Mouse (Mus musculus) erythroblast, embryonic 14.5 days (primary cell): ENCODE measurements around the gene Mgat3. TPM values are rescaled to one million over a fixed set of nuclear protein-coding genes. Genes with fewer than 3 reads are reported as not detected.

ENCODE experiments used
- H3K27me3 ChIP-seq: 2 replicates; pipeline ENCODE4 v1.6.1; 2012; ENCODE audit warnings: inconsistent platforms; ENCODE audit not compliant: control insufficient read depth
- H3K36me3 ChIP-seq: 2 replicates; pipeline ENCODE4 v1.6.1; 2012; ENCODE audit warnings: mild to moderate bottlenecking, inconsistent platforms; ENCODE audit not compliant: control insufficient read depth
- H3K4me1 ChIP-seq: 2 replicates; pipeline ENCODE4 v1.6.1; 2012; ENCODE audit warnings: inconsistent platforms; ENCODE audit not compliant: control insufficient read depth
- H3K4me3 ChIP-seq: replicated peaks from 2 replicates; pipeline ENCODE3; 2012; ENCODE audit warnings: moderate library complexity, mild to moderate bottlenecking, inconsistent platforms
- H3K9me3 ChIP-seq: 2 replicates; pipeline ENCODE4 v1.6.1; 2012; ENCODE audit warnings: low read length, inconsistent platforms, mixed read lengths; ENCODE audit not compliant: control insufficient read depth
- GATA1 ChIP-seq: IDR thresholded peaks from 2 replicates; pipeline ENCODE4 v1.6.1; 2012; ENCODE audit warnings: low read length, inconsistent platforms, mixed read lengths
- TAL1 ChIP-seq: IDR thresholded peaks from 3 replicates; pipeline ENCODE4 v1.6.1; 2012; ENCODE audit warnings: low read length, inconsistent platforms, mixed read lengths
- polyA plus RNA-seq: library from polyadenylated mRNA; stranded (reverse); fragments of >175 nt; gene quantifications from 2 replicates; pipeline ENCODE4 v1.2.3, GENCODE M21; 2012

The Mgat3 gene
- polyA plus RNA-seq, 1 experiment = not detected

- Histone ChIP-seq H3K4me1 (no peaks in the 10 kb centered on the region; the same call in 1 of the 2 replicates), H3K4me3 (no peak overlapping the region), H3K9me3 (no peaks in the 10 kb centered on the region), H3K27me3 (no peaks in the 10 kb centered on the region), H3K36me3 (peaks cover 100% of the 10 kb centered on the region)
- TF ChIP-seq TAL1 (no peak), GATA1 (no peak)
Observed at GRCm38 (mm10) chr15:80158001-80158706, 15.4 kb upstream of the Mgat3 start.

GRCm38 (mm10) chr15:80158707-80159090 is 14.8 kb upstream of the Mgat3 start:
- H3K4me1 ChIP-seq = no peaks in the 10 kb centered on the region; the same call in 1 of the 2 replicates
- no peak overlapping the region for H3K4me3 ChIP-seq
- no peaks in the 10 kb centered on the region for H3K9me3 ChIP-seq
- TF ChIP-seq GATA1 (no peak), TAL1 (no peak)
- H3K36me3 ChIP-seq = peaks cover 95% of the 10 kb centered on the region
- H3K27me3 ChIP-seq = no peaks in the 10 kb centered on the region

GRCm38 (mm10) chr15:80159286-80159901 is 14.1 kb upstream of the Mgat3 start:
- TF ChIP-seq GATA1 (no peak), TAL1 (no peak)
- H3K27me3 ChIP-seq = no peaks in the 10 kb centered on the region
- H3K4me1 ChIP-seq = no peaks in the 10 kb centered on the region; the same call in 1 of the 2 replicates
- H3K36me3 ChIP-seq = peaks cover 88% of the 10 kb centered on the region
- H3K9me3 ChIP-seq = no peaks in the 10 kb centered on the region
- H3K4me3 ChIP-seq = no peak overlapping the region

GRCm38 (mm10) chr15:80160223-80160622 is 13.3 kb upstream of the Mgat3 start:
- H3K36me3 ChIP-seq = peaks cover 80% of the 10 kb centered on the region
- H3K4me1 ChIP-seq = no peaks in the 10 kb centered on the region; the same call in 1 of the 2 replicates
- no peak overlapping the region for H3K4me3 ChIP-seq
- no peak for TF ChIP-seq TAL1
- TF ChIP-seq GATA1 = no peak
- no peaks in the 10 kb centered on the region for H3K9me3 ChIP-seq
- H3K27me3 ChIP-seq = no peaks in the 10 kb centered on the region

GRCm38 (mm10) chr15:80160726-80161125 is 12.8 kb upstream of the Mgat3 start:
- Histone ChIP-seq H3K27me3 (no peaks in the 10 kb centered on the region), H3K9me3 (no peaks in the 10 kb centered on the region), H3K4me1 (no peaks in the 10 kb centered on the region; the same call in 1 of the 2 replicates), H3K36me3 (peaks cover 75% of the 10 kb centered on the region), H3K4me3 (no peak overlapping the region)
- TF ChIP-seq TAL1 (no peak), GATA1 (no peak)

- no peaks in the 10 kb centered on the region for H3K27me3 ChIP-seq
- peaks cover 70% of the 10 kb centered on the region for H3K36me3 ChIP-seq
- H3K4me3 ChIP-seq = no peak overlapping the region
- no peak for TF ChIP-seq TAL1
- TF ChIP-seq GATA1 = no peak
- H3K4me1 ChIP-seq = no peaks in the 10 kb centered on the region; the same call in 1 of the 2 replicates
- H3K9me3 ChIP-seq = no peaks in the 10 kb centered on the region
Observed at GRCm38 (mm10) chr15:80161199-80161598, 12.3 kb upstream of the Mgat3 start.

GRCm38 (mm10) chr15:80162401-80162964 is 11.0 kb upstream of the Mgat3 start:
- Histone ChIP-seq H3K9me3 (no peaks in the 10 kb centered on the region), H3K4me1 (no peaks in the 10 kb centered on the region; the same call in 1 of the 2 replicates), H3K36me3 (peaks cover 57% of the 10 kb centered on the region), H3K4me3 (no peak overlapping the region), H3K27me3 (no peaks in the 10 kb centered on the region)
- TF ChIP-seq GATA1 (no peak), TAL1 (no peak)

- Histone ChIP-seq H3K36me3 (peaks cover 49% of the 10 kb centered on the region), H3K27me3 (no peaks in the 10 kb centered on the region), H3K4me1 (no peaks in the 10 kb centered on the region; the same call in 1 of the 2 replicates), H3K4me3 (no peak overlapping the region), H3K9me3 (no peaks in the 10 kb centered on the region)
- TF ChIP-seq TAL1 (no peak), GATA1 (no peak)
Observed at GRCm38 (mm10) chr15:80163274-80163673, 10.2 kb upstream of the Mgat3 start.

- TF ChIP-seq TAL1 = no peak
- TF ChIP-seq GATA1 = no peak
- Histone ChIP-seq H3K4me1 (no peaks in the 10 kb centered on the region; the same call in 1 of the 2 replicates), H3K9me3 (no peaks in the 10 kb centered on the region), H3K36me3 (peaks cover 45% of the 10 kb centered on the region), H3K4me3 (no peak overlapping the region), H3K27me3 (no peaks in the 10 kb centered on the region)
Observed at GRCm38 (mm10) chr15:80163716-80164115, 9.8 kb upstream of the Mgat3 start.
